Comparison of ENCODE assay signal across 9 mouse cellular contexts in genomic region chr1:135788708-135789107, GRCm38 (mm10). TPM values are rescaled to one million over a fixed set of nuclear protein-coding genes. Genes with fewer than 3 reads are reported as not detected.
DNase-seq lines count a peak whose midpoint lies in the region; ATAC-seq and TF ChIP-seq lines count a peak whose summit lies in the region.
"Had no signal": no experiment of that assay in that cellular context is flagged by ENCODE, and none has a peak within 500 bp of the region (broad histone marks: within the 10 kb centered on the region; RNA-seq: fewer than 3 reads in every experiment).

No protein-coding gene starts in this region.

- H3K36me3 ChIP-seq in hindbrain, embryonic 11.5 days (ENCODE audit: control insufficient read depth, insufficient read depth, low read length), result no peaks in the 10 kb centered on the region
- H3K36me3 ChIP-seq in hindbrain, embryonic 12.5 days, result no peaks in the 10 kb centered on the region
- H3K36me3 ChIP-seq in splenic B cell, adult 2 months (ENCODE audit: control insufficient read depth, insufficient read depth, low read length, poor library complexity, severe bottlenecking), result no peaks in the 10 kb centered on the region
- no peaks in the 10 kb centered on the region for H3K36me3 ChIP-seq in midbrain, embryonic 16.5 days (ENCODE audit: control insufficient read depth, insufficient read depth, low read length)
- H3K36me3 ChIP-seq in hindbrain, embryonic 14.5 days (replicated peaks; ENCODE audit: control insufficient read depth, insufficient read depth), result no peaks in the 10 kb centered on the region

- DNase-seq in hindbrain, embryonic 11.5 days (ENCODE audit: low spot score), result peak; percentile 27
- DNase-seq in CD4-positive helper T cell, adult 2 months (ENCODE audit: low read depth, low spot score), result peak; percentile 54
- DNase-seq in liver, result peak; percentile 50
- peak; percentile 61 for DNase-seq in splenic B cell, adult 2 months (ENCODE audit: low read depth, low spot score)
- no peak for DNase-seq in hindbrain, embryonic 14.5 days (ENCODE audit: low spot score)

- no peak overlapping the region for H3K27ac ChIP-seq in hindbrain, embryonic 11.5 days (ENCODE audit: low read depth, low read length)
- no peak overlapping the region for H3K27ac ChIP-seq in hindbrain, embryonic 12.5 days
- H3K27ac ChIP-seq in cortical plate, adult 2 months (ENCODE audit: insufficient read depth, low read length), result no peak overlapping the region
- no peak overlapping the region for H3K27ac ChIP-seq in midbrain, embryonic 16.5 days (ENCODE audit: low read length)
- no peak overlapping the region for H3K27ac ChIP-seq in hindbrain, embryonic 14.5 days

- ATAC-seq in hindbrain, embryonic 11.5 days (ENCODE audit: low FRiP score), result no peak
- no peak for ATAC-seq in hindbrain, embryonic 12.5 days (ENCODE audit: low FRiP score)
- ATAC-seq in midbrain, embryonic 16.5 days, result no peak
- ATAC-seq in hindbrain, embryonic 14.5 days (ENCODE audit: low FRiP score), result no peak

- H3K4me2 ChIP-seq in hindbrain, embryonic 11.5 days (replicated peaks; ENCODE audit: low read depth, low read length), result no peak overlapping the region
- no peak overlapping the region for H3K4me2 ChIP-seq in hindbrain, embryonic 12.5 days (replicated peaks)
- H3K4me2 ChIP-seq in midbrain, embryonic 16.5 days (ENCODE audit: low read length), result no peak overlapping the region
- no peak overlapping the region for H3K4me2 ChIP-seq in hindbrain, embryonic 14.5 days (replicated peaks)

- H3K9ac ChIP-seq in hindbrain, embryonic 11.5 days (ENCODE audit: low read depth, low read length), result no peak overlapping the region
- no peak overlapping the region for H3K9ac ChIP-seq in hindbrain, embryonic 12.5 days
- H3K9ac ChIP-seq in midbrain, embryonic 16.5 days (ENCODE audit: low read depth, low read length), result no peak overlapping the region
- H3K9ac ChIP-seq in hindbrain, embryonic 14.5 days, result no peak overlapping the region

- H3K27me3 ChIP-seq in hindbrain, embryonic 11.5 days (ENCODE audit: control insufficient read depth, insufficient read depth, low read length), result peaks cover 3% of the 10 kb centered on the region
- peaks cover 21% of the 10 kb centered on the region for H3K27me3 ChIP-seq in hindbrain, embryonic 12.5 days
- no peaks in the 10 kb centered on the region for H3K27me3 ChIP-seq in splenic B cell, adult 2 months (ENCODE audit: control insufficient read depth, insufficient read depth, low read length, poor library complexity, severe bottlenecking)
- H3K27me3 ChIP-seq in midbrain, embryonic 16.5 days (ENCODE audit: control insufficient read depth, insufficient read depth, low read depth, low read length), result no peaks in the 10 kb centered on the region
- H3K27me3 ChIP-seq in hindbrain, embryonic 14.5 days (ENCODE audit: control insufficient read depth, insufficient read depth, low read length), result 0 out of 2 replicates have a peak, but pooled peaks cover 3% of the 10 kb centered on the region

- TF ChIP-seq CTCF in cortical plate, adult 2 months (IDR thresholded peaks at IDR 0.05; ENCODE audit: extremely low read depth, insufficient read depth, low read length), result peak; percentile 40; the same call in 1 of the 2 replicates

- WGBS in hindbrain, embryonic 11.5 days, result 44% methylated on average over 10 of the region's 10 CpGs
- WGBS in hindbrain, embryonic 12.5 days, result 42% methylated on average over 10 of the region's 10 CpGs
- 52% methylated on average over 10 of the region's 10 CpGs for WGBS in midbrain, embryonic 16.5 days
- WGBS in hindbrain, embryonic 14.5 days, result 46% methylated on average over 10 of the region's 10 CpGs

- TF ChIP-seq POLR2A in cortical plate, adult 2 months (IDR thresholded peaks at IDR 0.05; ENCODE audit: extremely low read depth, insufficient read depth, low read length), result no peak

- H3K9me3 ChIP-seq in hindbrain, embryonic 11.5 days (ENCODE audit: control insufficient read depth, low read length), result no peaks in the 10 kb centered on the region
- no peaks in the 10 kb centered on the region for H3K9me3 ChIP-seq in hindbrain, embryonic 12.5 days (replicated peaks)
- H3K9me3 ChIP-seq in midbrain, embryonic 16.5 days (replicated peaks; ENCODE audit: control insufficient read depth, low read length, poor library complexity, severe bottlenecking), result no peaks in the 10 kb centered on the region
- H3K9me3 ChIP-seq in hindbrain, embryonic 14.5 days (ENCODE audit: control insufficient read depth, low read length), result no peaks in the 10 kb centered on the region

- H3K4me1 ChIP-seq in hindbrain, embryonic 11.5 days (replicated peaks; ENCODE audit: control insufficient read depth, insufficient read depth, low read length), result no peaks in the 10 kb centered on the region; the same call in 1 of the 2 replicates
- peaks cover 9% of the 10 kb centered on the region for H3K4me1 ChIP-seq in hindbrain, embryonic 12.5 days
- peaks cover 4% of the 10 kb centered on the region; the same call in 1 of the 2 replicates for H3K4me1 ChIP-seq in cortical plate, adult 2 months (ENCODE audit: control insufficient read depth, insufficient read depth, low read length)
- peaks cover 4% of the 10 kb centered on the region for H3K4me1 ChIP-seq in midbrain, embryonic 16.5 days (ENCODE audit: control insufficient read depth, insufficient read depth, low read length)
- peaks cover 4% of the 10 kb centered on the region; the same call in 1 of the 2 replicates for H3K4me1 ChIP-seq in hindbrain, embryonic 14.5 days (replicated peaks; ENCODE audit: control insufficient read depth, insufficient read depth, low read length)

- H3K4me3 ChIP-seq in hindbrain, embryonic 11.5 days (ENCODE audit: low read depth, low read length), result no peak overlapping the region
- no peak overlapping the region for H3K4me3 ChIP-seq in hindbrain, embryonic 12.5 days
- H3K4me3 ChIP-seq in cortical plate, adult 2 months (ENCODE audit: insufficient read depth, low read length), result no peak overlapping the region
- no peak overlapping the region for H3K4me3 ChIP-seq in midbrain, embryonic 16.5 days (ENCODE audit: low read depth, low read length)
- no peak overlapping the region for H3K4me3 ChIP-seq in hindbrain, embryonic 14.5 days (replicated peaks; ENCODE audit: low read length)

RNA-seq across cellular contexts. Expression of gene Tnni1, which starts 9.5 kb away (rescaled TPM):
- polyA plus RNA-seq in hindbrain, embryonic 11.5 days (2014; fragmentation: Nextera tagmentation; extraction: Ambion mirVana), result 6.0 and 11.3 TPM in 2 replicates
- polyA plus RNA-seq in hindbrain, embryonic 12.5 days (2016; fragmentation: Nextera tagmentation; extraction: Ambion mirVana), result 9.5 and 28.5 TPM in 2 replicates
- 17.4 and 18.8 TPM in 2 replicates for polyA plus RNA-seq in cortical plate, adult 2 months (2012; rRNA removed)
- polyA plus RNA-seq in midbrain, embryonic 16.5 days (2015; fragmentation: Nextera tagmentation; extraction: Ambion mirVana), result 0.35 and 1.1 TPM in 2 replicates
- 0.47 and 1.7 TPM in 2 replicates for polyA plus RNA-seq in hindbrain, embryonic 14.5 days (2014; fragmentation: Nextera tagmentation; extraction: Ambion mirVana)
- polyA plus RNA-seq: liver, adult 2 months had no signal

RNA-seq across cellular contexts. Expression of gene Phlda3, which starts 22.8 kb away (rescaled TPM):
- polyA plus RNA-seq in hindbrain, embryonic 11.5 days (2014; fragmentation: Nextera tagmentation; extraction: Ambion mirVana), result 18.2 and 18.6 TPM in 2 replicates
- 18.3 and 19.1 TPM in 2 replicates for polyA plus RNA-seq in hindbrain, embryonic 12.5 days (2016; fragmentation: Nextera tagmentation; extraction: Ambion mirVana)
- polyA plus RNA-seq in cortical plate, adult 2 months (2012; rRNA removed), result 55.8 and 57.3 TPM in 2 replicates
- 26.6 and 33.0 TPM in 2 replicates for polyA plus RNA-seq in midbrain, embryonic 16.5 days (2015; fragmentation: Nextera tagmentation; extraction: Ambion mirVana)
- 38.5 and 38.7 TPM in 2 replicates for polyA plus RNA-seq in hindbrain, embryonic 14.5 days (2014; fragmentation: Nextera tagmentation; extraction: Ambion mirVana)

RNA-seq across cellular contexts. Expression of gene Lad1, which starts 29.7 kb away (rescaled TPM):
- polyA plus RNA-seq in hindbrain, embryonic 11.5 days (2014; fragmentation: Nextera tagmentation; extraction: Ambion mirVana), result 0.96 and 1.3 TPM in 2 replicates
- 1.1 and 3.5 TPM in 2 replicates for polyA plus RNA-seq in hindbrain, embryonic 12.5 days (2016; fragmentation: Nextera tagmentation; extraction: Ambion mirVana)
- 2.9 and 3.0 TPM in 2 replicates for polyA plus RNA-seq in cortical plate, adult 2 months (2012; rRNA removed)
- polyA plus RNA-seq in midbrain, embryonic 16.5 days (2015; fragmentation: Nextera tagmentation; extraction: Ambion mirVana), result 0.95 and 1.3 TPM in 2 replicates
- polyA plus RNA-seq in hindbrain, embryonic 14.5 days (2014; fragmentation: Nextera tagmentation; extraction: Ambion mirVana), result 0.23 and 0.51 TPM in 2 replicates

RNA-seq across cellular contexts. Expression of gene Tnnt2, which starts 47.4 kb away (rescaled TPM):
- polyA plus RNA-seq in hindbrain, embryonic 11.5 days (2014; fragmentation: Nextera tagmentation; extraction: Ambion mirVana), result 2.0 and 3.3 TPM in 2 replicates
- 5.1 and 18.5 TPM in 2 replicates for polyA plus RNA-seq in hindbrain, embryonic 12.5 days (2016; fragmentation: Nextera tagmentation; extraction: Ambion mirVana)
- polyA plus RNA-seq in cortical plate, adult 2 months (2012; rRNA removed), result 15.4 and 16.2 TPM in 2 replicates
- polyA plus RNA-seq in midbrain, embryonic 16.5 days (2015; fragmentation: Nextera tagmentation; extraction: Ambion mirVana), result 0.46 and 0.53 TPM in 2 replicates
- 0.39 and 0.70 TPM in 2 replicates for polyA plus RNA-seq in hindbrain, embryonic 14.5 days (2014; fragmentation: Nextera tagmentation; extraction: Ambion mirVana)
